Mouse (Mus musculus): Measurements from ENCODE around the gene Cyp2j12.
"Not testable (repeated sequence)": the region's sequence is repeated elsewhere in the genome, so short reads cannot be mapped to it uniquely, and the experiment has no call there.

DNA sequence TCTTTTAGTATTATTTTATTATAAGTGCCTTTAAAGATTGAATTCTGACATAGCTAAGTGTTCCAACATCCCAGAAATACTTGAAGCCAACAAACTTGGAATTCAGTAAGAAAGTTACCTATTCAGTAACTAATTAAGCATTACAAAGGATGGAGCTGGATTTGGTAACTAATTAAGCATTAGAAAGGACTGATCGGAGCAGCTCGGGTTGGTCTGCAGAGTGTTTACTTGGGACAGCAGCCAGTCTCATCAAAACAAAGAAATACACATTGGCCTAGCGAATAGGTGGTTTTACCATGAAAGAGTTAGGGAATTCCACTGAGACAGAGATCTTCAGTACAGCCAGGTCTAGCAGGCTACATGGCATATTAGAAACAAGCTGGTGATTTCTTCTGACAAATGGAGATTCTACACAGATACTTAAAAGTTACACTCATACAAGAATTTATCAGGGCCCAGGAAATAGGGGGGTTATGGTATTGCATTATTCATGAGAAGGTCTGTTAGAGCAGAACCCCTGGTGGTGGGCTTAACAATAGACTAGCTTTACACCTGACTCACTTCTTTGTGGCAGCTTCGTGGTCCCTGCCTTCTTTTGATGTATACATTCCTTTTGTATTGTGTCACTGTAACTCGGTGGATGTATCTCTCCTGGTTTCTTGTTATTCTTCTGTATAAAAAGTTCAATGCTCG lies 51.5 kb downstream of the Cyp2j12 start:
- TF ChIP-seq CTCF (IDR thresholded peaks at IDR 0.05; ENCODE audit: low read depth, low read length); POLR2A (IDR thresholded peaks at IDR 0.05; ENCODE audit: extremely low read depth, insufficient read depth, low read length): not testable (repeated sequence)
